Mouse (Mus musculus) bone marrow, adult 2 months (tissue): ENCODE results near the gene Adh6a.

Source experiments
- CTCF ChIP-seq: fragments of 200-500 bp; IDR thresholded peaks from 2 replicates; pipeline ENCODE4 v1.5.1; 2011; ENCODE audit warnings: low read length, control low read depth; ENCODE audit not compliant: control insufficient read depth, insufficient read depth
- POLR2A ChIP-seq: fragments of 200-500 bp; IDR thresholded peaks from 2 replicates; pipeline ENCODE4 v1.6.1; 2011; ENCODE audit warnings: low read depth, mild to moderate bottlenecking, control low read depth, low read length, borderline replicate concordance; ENCODE audit not compliant: control insufficient read depth

DNA sequence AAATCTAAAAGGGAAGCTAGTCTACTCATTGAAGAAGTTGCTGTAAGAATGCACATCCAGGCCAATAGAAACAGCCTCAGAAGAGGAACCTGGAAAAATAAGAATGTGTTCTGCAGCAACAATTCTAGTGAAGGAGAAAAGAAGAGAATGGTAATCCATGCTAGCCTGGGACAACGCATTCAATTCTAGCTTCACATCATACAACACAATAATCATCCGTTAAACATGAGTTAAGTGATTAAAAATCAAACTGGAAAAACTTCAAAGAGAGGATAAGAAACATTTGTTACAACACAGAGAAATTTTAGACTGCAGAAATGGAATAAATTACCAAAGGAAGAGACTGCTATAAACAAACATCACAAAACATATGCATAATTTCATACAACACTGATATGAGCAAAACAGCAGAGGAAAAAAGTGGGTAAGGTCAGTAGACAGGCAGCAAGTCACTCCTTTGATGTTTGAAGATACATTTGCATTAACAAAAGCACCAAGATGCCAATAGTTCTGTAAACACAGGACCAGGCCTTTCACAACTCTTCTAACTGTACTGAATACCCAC is 3.9 kb downstream of the Adh6a start:
- TF ChIP-seq POLR2A = no peak
- TF ChIP-seq CTCF = no peak
